Mouse (Mus musculus) bone marrow, adult 2 months (tissue): ENCODE measurements around the gene Vmn2r53. TPM values are rescaled to one million over a fixed set of nuclear protein-coding genes. Genes with fewer than 3 reads are reported as not detected.
"Not testable (repeated sequence)": the region's sequence is repeated elsewhere in the genome, so short reads cannot be mapped to it uniquely, and the experiment has no call there.

Experiments
- H3K27ac ChIP-seq: fragments of 200-500 bp; 2 replicates; pipeline ENCODE4 v1.5.1; 2012; ENCODE audit warnings: low read depth, mild to moderate bottlenecking, control low read depth, inconsistent platforms, low read length; ENCODE audit not compliant: control insufficient read depth, poor library complexity, insufficient read depth
- H3K4me1 ChIP-seq: fragments of 200-500 bp; 2 replicates; pipeline ENCODE4 v1.6.1; 2011; ENCODE audit warnings: low read length; ENCODE audit not compliant: control insufficient read depth, insufficient read depth
- H3K4me3 ChIP-seq: fragments of 200-500 bp; replicated peaks from 2 replicates; pipeline ENCODE3; 2011; ENCODE audit warnings: mild to moderate bottlenecking, low read depth, low read length, control low read depth; ENCODE audit not compliant: control insufficient read depth
- CTCF ChIP-seq: fragments of 200-500 bp; IDR thresholded peaks from 2 replicates; pipeline ENCODE4 v1.5.1; 2011; ENCODE audit warnings: low read length, control low read depth; ENCODE audit not compliant: control insufficient read depth, insufficient read depth
- POLR2A ChIP-seq: fragments of 200-500 bp; IDR thresholded peaks from 2 replicates; pipeline ENCODE4 v1.6.1; 2011; ENCODE audit warnings: low read depth, mild to moderate bottlenecking, control low read depth, low read length, borderline replicate concordance; ENCODE audit not compliant: control insufficient read depth
- WGBS: fragments of 180-500 bp; shearing (Covaris S2); methylation state at CpG from one replicate; pipeline ENCODE4 v1.1.7; 2018; 5-methylcytosine and 5-hydroxymethylcytosine counted together
- polyA plus RNA-seq: library from polyadenylated mRNA; stranded (reverse); fragments of >200 nt; gene quantifications from 2 replicates; pipeline ENCODE4 v1.2.4, GENCODE M21; 2011; ENCODE audit warnings: low replicate concordance; ENCODE audit not compliant: missing spikeins, insufficient read depth, insufficient read length

Gene Vmn2r53
- 0.05 and 0.07 TPM in 2 replicates for polyA plus RNA-seq

- H3K27ac ChIP-seq: no peak within 1 kb of the TSS
- no peak within 1 kb of the TSS for H3K4me3 ChIP-seq
- no peak for TF ChIP-seq CTCF
- no peak for TF ChIP-seq POLR2A
- no peaks in the 10 kb centered on the region for H3K4me1 ChIP-seq
These were observed at the start of gene Vmn2r53 for GRCm38 (mm10) chr7:12608688-12609087. Vmn2r53 (minus strand) TSS chr7:12608788.

GRCm38 (mm10) chr7:12640219-12640618 is 31.6 kb upstream of the Vmn2r53 start, which contains the start of gene Vmn2r54:
Vmn2r54 (minus strand) TSS chr7:12640319.
- not testable (repeated sequence) for H3K27ac ChIP-seq, H3K4me1 ChIP-seq, H3K4me3 ChIP-seq
- WGBS: 59% methylated on average over 3 of the region's 4 CpGs

Other genes with a start within 250 kb of the Vmn2r53 start
- not detected in 2 replicates for gene Vmn1r84, start 239.5 kb downstream of the Vmn2r53 start, polyA plus RNA-seq
- gene Zfp551, start 186.0 kb downstream of the Vmn2r53 start, polyA plus RNA-seq: not detected in 2 replicates
- gene Zfp606, start 130.5 kb downstream of the Vmn2r53 start, polyA plus RNA-seq: 1.6 and 1.8 TPM in 2 replicates
- gene 2900092C05Rik, start 96.3 kb downstream of the Vmn2r53 start, polyA plus RNA-seq: not detected in 2 replicates
- gene Vmn2r54, start 31.5 kb upstream of the Vmn2r53 start, polyA plus RNA-seq: not detected in 2 replicates
- gene Vmn2r55, start 76.2 kb upstream of the Vmn2r53 start, polyA plus RNA-seq: not detected in 2 replicates
- not detected in 2 replicates for gene Vmn2r56, start 126.2 kb upstream of the Vmn2r53 start, polyA plus RNA-seq
- gene Zscan18, start 194.8 kb upstream of the Vmn2r53 start, polyA plus RNA-seq: 0.27 and 1.2 TPM in 2 replicates
- 3.4 and 11.5 TPM in 2 replicates for gene Zfp329, start 210.1 kb upstream of the Vmn2r53 start, polyA plus RNA-seq
- gene Zfp110, start 226.0 kb upstream of the Vmn2r53 start, polyA plus RNA-seq: 14.6 and 24.9 TPM in 2 replicates